Mouse (Mus musculus) ES-Bruce4 (cell line): ENCODE data around the gene Fam129b.

Source experiments
- CTCF ChIP-seq: IDR thresholded peaks from one replicate; pipeline ENCODE4 v1.8.1; 2011; ENCODE audit warnings: low read depth, low read length
- EP300 ChIP-seq: IDR thresholded peaks from 2 replicates; pipeline ENCODE4 v1.6.1; 2011; ENCODE audit warnings: low read depth, low read length; ENCODE audit not compliant: insufficient read depth
- POLR2A ChIP-seq: IDR thresholded peaks from one replicate; pipeline ENCODE4 v1.8.1; 2011; ENCODE audit warnings: low read length; ENCODE audit not compliant: insufficient read depth

- no peak for TF ChIP-seq CTCF
- no peak for TF ChIP-seq EP300
- TF ChIP-seq POLR2A, result no peak
Measured at GRCm38 (mm10) chr2:32926330-32927075, 50.6 kb downstream of the Fam129b start.
